Mouse (Mus musculus): ENCODE measurements around the gene Snx30. TPM values are rescaled to one million over a fixed set of nuclear protein-coding genes. Genes with fewer than 3 reads are reported as not detected.

Snx30 gene
- total RNA-seq, 2 experiments from 2014 or later, result 44.9 to 46.0 TPM

DNA sequence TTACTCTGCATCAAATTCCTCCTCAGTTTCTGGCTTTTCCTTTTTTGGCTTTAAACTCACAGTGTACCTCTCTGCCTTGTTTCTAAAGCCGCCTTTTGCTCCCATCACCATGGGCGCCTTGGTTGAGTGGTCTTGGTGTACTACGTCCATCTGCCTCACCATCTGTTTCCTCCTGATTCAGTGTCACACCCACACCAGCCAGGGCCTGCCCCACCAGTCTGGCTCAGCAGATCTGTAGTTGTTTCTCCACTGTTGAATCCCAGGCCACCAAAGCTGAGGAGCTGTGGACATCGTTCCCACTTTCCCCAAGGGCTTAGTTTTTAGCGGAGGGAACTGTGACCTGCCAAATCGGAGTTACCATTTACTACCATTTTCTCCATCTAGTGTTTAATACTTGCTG lies 20.0 kb downstream of the Snx30 start:
- peak; percentile 56 to 69 for DNase-seq

- DNase-seq, result no peak
Observed at GRCm38 (mm10) chr4:59826381-59826780, 20.7 kb downstream of the Snx30 start.

DNA sequence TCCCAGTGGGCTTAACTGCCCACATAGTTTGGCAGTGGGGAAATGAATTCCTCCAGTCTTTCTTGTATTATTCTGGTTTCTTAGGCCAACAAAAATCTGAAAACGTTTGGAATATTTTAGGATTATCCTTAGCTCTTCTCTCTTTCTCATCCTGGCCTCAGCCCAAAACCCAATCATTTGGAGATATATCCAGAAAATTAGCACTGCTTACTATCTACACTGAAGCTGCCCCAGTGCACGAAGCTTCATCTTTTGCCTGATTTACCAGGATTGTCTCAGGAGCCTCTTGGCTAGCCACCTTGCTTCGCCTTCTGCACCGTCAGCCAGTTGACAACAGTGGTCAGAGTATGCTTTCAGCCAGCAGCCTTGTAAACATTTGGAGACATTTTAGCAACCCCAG lies 23.4 kb downstream of the Snx30 start:
- no peak for DNase-seq

DNA sequence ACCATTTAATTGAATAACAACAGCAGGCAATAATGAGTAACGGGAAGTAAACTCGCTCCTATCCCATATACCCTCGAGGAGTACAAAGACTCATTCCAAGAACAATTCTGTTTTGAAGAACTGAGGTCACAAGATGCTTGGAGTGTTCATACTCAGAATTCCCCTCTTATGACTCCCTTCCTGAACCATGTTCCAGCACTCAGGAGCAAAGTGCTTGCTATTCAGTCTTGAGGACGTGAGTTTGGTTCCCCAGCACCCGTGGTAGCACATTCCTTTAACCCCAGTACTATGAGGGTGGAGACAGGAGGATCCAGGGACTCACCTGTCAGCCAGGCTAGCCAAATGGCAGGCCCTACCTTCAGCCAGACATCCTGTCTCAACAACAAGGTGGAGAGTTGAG lies 25.4 kb downstream of the Snx30 start:
- no peak for DNase-seq

DNA sequence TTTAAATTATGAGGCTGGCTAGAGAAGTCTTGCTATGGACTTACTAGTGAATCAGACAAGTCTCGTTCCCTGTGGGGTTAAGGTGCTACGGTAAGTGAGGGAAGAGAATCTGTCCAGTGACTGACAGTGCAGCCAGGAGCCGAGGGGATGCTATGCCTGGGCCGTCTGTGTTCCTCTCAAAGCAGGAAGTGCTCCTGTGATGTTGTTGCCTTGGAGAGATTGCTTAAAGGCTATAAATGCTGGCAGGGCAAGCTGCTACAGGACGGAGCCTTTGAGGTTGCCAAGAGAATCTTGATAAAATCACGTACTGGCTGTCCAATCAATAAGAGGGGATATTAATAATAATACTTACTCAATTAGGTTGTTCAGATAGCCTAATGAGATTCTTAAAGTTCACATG lies 27.2 kb downstream of the Snx30 start:
- DNase-seq, result no peak

GRCm38 (mm10) chr4:59837659-59838058 lies 32.0 kb downstream of the Snx30 start:
- no peak for DNase-seq

DNA sequence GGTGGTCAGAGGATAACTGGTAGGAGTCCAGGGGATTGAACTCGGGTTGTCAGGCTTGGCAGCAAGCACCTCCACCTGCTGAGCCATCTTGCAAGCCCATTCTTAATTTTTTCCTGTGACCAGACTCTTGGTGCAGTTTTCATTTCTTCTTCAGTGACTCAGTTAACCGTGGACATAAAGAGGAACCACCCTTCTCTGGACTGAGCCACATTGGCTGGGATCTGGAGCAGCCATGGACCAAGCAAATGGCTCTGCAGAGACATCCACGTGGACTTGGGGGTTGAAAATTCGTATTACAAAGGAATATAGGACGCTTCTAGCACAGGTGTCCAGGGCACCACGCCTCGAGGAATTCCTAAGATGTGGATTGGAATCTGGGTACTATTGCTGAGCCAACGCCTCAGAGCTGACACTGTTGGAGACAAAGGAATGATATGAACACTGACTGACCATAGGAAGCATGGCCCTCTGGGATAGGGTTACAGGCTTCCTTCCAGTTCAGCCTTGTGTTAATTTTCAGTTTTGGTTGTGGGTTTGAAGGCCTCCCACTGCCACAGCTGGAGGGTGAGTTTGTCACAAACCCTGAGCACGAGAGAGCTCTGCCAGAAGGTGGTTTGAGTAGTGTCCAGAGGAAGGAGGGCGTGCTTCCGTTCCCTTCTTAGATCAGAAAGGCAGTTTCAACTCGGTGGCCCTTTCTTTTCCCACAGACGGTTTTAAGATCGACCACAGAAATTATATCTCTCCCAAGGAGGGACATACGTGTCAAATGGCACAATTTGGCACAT lies 39.0 kb downstream of the Snx30 start:
- DNase-seq, result no peak

DNA sequence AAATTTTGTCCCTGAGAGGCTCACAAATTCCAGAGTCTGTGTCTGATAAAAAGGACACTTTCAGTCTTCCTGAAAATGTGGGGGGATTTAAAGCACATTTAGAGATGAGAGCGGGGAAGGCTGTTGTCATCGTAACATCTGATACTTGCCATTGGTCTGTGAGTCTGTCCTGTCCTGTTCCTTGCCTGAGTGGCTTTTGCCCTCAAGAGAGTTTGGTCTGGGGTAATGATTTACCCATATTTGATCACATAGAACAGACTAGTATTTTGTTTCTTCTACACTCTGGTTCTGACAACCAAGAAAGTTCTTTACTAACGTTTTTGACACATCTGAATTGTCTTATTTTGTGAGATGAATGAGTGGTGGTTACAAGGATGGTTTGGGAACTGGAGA lies 39.6 kb downstream of the Snx30 start:
- DNase-seq, result no peak

DNA sequence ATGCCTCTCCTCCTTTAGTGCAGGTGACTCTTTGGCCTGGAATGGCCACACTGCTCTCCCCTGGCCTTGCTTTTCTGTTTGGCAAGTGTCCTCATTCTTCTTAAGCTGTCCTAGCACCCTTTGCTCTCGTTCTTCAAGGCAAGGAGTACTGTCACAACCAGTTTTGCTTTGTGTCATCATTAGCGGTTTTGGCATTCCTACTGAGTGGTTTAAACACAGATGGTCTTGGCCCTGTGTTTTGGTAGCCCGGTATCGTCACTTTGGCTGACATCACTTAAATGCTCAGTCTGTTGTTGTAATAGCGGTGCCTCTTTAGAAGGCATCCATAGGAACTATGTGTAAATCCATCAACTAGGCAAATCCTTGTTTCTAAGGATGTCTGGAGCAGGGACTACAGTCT lies 41.8 kb downstream of the Snx30 start:
- no peak for DNase-seq

DNA sequence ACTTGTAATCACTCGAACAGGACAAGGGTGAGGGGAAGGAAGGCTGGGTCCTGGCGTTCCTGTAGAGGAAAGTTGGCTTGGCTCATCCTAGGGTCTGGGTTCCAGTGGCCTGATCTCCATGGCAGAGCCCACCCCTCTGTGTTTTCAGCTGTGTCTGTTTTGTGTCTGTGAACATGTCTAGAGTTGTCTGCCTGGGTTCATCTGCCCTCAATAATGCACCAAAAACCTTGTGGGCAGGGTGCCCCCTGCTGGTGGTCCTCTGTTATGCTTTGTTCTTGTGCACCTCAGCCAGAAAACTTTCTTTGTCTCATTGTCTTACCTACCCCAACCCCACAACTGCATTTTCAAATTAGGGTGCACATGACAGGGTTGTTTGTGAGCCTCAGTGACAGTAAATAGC lies 44.5 kb downstream of the Snx30 start:
- peak; percentile 75 to 79 for DNase-seq

GRCm38 (mm10) chr4:59850886-59851623 lies 45.4 kb downstream of the Snx30 start:
- no peak for DNase-seq

DNA sequence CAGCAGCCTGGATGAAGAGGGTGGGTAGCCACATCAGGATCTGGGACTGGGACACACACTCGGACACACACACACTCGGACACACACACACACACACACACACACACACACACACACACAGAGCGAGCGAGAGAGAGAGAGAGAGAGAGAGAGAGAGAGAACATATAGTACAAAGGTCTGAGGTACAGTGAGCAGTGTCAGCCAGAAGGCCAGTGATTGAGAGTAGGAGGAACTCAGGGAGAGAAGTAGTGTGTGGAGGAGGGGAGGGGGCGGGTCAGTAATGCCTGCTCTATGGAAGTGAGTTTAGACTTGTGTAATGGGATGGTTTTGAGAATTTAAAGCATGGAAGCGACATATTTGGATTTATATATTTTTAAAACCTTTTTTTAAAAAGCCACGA lies 47.5 kb downstream of the Snx30 start:
- DNase-seq, result no peak

DNA sequence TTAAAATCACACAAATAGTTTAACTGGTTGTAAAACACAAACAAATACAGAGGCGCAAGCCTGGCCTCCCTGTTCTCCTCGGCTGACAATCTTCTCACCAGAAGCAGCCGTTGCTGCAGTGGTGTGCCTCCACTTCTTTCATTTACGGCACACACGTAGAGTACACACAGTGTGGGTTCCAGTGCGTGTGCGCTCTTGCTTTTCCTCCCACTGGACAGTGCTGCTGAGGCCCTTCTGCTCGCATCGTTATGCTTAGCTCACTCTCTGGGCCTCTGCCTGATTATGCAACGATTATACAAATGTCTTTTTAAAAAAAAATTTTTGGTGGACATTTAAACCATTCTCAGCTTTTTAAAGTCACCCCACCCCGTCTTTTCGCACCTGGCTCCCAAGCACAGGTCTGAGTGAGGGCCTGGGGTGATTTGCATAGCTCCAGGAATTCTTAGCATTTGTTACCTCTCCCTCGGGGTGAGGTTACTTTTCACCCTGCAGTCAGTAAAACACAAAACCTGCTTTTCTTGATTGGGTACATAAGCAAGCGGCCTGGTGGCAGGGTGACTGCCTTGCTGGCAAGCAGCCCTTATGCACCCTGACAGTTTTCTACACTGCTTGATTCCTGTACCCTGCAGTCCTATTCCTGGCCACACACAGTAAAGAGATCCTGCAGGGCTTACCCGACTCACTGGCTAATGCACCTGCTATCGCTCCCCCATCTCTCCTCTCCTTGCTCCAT lies 54.2 kb downstream of the Snx30 start:
- no peak for DNase-seq

- no peak for DNase-seq
Observed at GRCm38 (mm10) chr4:59860431-59860830, 54.8 kb downstream of the Snx30 start.

DNA sequence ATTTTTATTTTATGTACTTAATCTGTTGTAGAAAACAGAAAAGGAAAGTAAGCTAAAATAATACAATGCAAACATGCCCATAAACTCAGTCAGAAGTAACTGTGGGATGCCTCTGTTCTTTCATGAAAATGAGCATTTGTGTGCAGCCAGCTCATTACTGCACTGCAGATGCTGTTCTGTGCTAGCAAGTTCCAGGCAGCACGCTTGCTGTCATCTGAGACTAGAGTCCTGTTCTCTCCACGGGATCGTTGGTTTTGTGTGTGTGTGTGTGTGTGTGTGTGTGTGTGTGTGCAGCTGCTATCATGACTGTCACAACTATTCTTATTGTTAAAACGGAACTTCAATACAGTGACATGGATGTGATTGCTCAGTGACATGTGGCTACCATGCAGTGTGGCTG lies 56.2 kb downstream of the Snx30 start:
- peak in 1 of 2 experiments; percentile 50 for DNase-seq

- DNase-seq, result no peak
Observed at GRCm38 (mm10) chr4:59862335-59862734, 56.7 kb downstream of the Snx30 start.

DNA sequence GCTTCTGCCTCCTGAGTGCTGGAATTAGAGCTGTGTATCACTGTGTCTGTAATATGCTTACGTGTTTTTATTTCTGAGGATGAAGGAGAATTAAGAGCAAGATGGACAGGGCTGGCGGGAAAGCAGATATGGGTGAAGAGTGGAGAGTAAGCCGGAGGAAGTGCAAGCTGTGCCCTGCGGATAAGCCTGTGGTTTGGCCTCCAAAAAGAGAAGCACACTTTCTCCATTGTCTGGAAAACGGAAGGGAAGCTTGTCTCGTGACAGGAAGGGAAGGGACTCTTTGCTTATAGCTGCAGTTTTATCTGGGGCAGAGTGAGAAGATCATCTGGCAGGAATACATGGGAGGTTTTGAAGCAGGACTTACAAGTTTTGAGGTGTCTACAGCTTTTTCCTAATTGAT lies 58.2 kb downstream of the Snx30 start:
- no peak for DNase-seq

DNA sequence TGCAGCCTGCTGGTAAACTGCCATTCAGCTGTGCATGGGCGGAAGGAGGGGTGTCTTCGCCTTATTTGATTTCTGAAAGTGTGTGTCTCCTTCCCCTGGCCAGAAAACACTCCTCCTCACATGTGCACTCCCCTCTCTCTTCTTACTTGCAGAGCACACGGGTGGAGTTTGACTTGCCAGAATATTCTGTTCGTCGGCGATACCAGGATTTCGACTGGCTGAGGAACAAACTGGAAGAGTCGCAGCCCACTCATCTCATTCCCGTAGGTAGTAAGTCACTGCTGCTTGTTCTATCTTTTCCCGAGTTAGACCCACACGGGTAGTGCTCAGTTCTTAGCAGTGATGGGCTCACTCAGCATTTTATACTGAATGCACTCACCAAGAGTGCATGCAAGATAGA lies 62.4 kb downstream of the Snx30 start:
- no peak for DNase-seq

DNA sequence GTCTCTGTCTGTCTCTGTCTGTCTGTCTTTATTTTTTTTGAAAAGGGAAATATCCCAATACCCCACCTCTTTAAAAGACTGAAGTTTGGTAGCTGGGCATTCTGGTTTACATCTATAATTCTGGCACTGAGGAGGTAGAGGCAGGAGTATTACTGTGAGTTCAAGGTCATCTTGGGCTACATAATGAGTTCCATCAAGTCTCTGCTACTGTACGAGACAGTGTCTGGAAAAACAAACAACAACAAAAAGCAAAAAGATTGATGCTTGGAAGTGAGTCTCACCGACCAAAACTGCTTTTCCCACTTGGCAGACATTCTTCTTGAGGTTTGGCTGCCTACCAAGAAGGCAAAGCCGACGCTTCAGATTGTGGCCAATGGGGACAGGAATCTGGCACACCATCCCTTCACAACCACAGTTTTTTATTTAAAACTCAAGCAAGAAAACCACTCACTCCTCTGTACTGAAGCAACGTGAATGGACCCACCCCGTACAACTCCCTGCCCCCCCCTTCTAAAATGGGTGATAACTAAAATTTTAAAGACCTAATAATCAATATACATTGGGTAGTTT lies 63.9 kb downstream of the Snx30 start:
- DNase-seq, result peak in 1 of 2 experiments; percentile 29

DNA sequence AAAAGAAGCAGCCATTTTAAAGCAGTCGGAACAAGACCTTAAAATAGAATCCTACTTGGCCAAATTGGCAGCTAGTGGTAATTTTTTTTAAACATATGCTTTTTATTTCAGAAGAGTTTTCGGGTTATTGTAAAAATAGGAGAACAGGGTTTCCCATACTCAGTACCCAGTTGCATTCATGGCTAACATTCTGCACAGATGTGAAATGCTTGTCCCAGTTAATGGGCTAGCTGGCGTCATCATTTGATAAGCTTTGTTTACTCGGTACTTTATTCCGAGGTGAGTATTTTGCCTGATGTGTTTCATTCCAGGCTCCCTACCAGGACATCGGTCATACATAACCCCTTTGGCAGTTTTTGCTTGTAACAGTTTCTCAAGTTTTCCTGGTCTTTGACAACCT lies 64.8 kb downstream of the Snx30 start:
- no peak for DNase-seq

DNA sequence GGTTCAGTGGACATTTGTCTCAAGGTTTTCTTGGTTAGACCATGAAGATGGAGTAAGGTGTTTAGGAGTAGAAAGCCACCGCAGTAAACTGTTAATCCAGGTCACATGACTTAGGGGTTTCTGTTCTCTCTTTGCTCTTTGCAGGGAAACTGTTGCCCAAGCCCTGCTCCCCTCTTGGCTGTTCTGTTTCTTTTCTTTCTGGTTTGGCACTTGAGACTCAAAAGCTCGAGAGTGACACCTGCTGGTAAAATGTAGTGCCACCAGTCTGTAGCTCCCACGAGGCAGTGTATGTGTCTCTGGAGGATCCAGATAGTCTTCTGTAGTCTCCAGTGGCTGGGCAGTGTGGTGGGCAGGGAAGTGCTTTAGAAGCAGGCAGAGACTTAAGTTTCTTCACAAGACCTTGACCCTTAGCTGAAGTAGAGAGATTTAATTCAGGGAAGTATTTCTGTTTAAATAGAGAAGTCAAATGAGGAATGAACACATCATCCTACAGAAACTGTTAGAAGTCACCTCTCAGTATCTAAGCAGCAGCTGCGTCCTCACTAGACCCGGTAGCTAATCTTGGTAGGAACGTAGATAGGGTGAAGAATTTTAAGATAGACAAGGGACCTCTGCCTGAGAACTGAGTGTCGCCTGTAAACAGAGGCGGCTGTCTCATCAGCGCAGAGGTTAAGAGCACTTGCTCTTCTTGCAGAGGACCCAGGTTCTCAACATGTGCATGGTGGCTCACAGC lies 65.4 kb downstream of the Snx30 start:
- peak; percentile 72 to 81 for DNase-seq

DNA sequence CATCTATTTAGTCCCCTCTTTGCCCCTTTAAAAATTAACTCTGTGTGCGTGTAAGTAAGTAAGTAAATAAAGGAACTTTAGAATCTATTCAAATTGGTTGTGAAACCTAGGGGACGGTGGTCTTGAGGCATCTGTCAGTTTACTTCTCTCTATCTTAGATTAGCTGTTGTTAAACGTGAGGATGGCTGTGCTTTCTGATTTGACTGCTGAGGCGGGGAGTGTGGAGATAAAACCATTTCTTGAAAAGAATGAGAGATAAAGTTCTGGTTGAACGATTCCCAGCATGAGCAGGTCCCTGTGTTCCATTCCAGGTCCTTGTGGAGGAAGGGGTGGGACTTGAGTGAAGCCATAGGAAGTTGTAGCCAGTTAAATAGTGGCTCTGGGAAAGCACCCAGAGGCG lies 67.6 kb downstream of the Snx30 start:
- no peak for DNase-seq
